Mouse (Mus musculus): Measurements from ENCODE around the gene Clrn1. TPM values are rescaled to one million over a fixed set of nuclear protein-coding genes. Genes with fewer than 3 reads are reported as not detected.

Gene Clrn1
- polyA plus RNA-seq, 1 experiment from 2014 or later = not detected

GRCm38 (mm10) chr3:58895131-58895530 is 10.0 kb upstream of the Clrn1 start:
- no peak overlapping the region for H3K9ac ChIP-seq (ENCODE audit: low read length)
- WGBS = 81% methylated on average over 5 of the region's 5 CpGs
- H3K4me3 ChIP-seq (ENCODE audit: control insufficient read depth in 1 of 2, insufficient read depth in 1 of 2, low read depth in 1 of 2, low read length in 2 of 2) = no peak overlapping the region
- no peaks in the 10 kb centered on the region for H3K27me3 ChIP-seq (ENCODE audit: control insufficient read depth, insufficient read depth, low read length)
- no peak overlapping the region for H3K4me2 ChIP-seq (ENCODE audit: low read length)
- no peaks in the 10 kb centered on the region for H3K9me3 ChIP-seq (ENCODE audit: control insufficient read depth, low read length)
- H3K36me3 ChIP-seq (ENCODE audit: control insufficient read depth, insufficient read depth, low read length) = no peaks in the 10 kb centered on the region
- no peak for ATAC-seq (ENCODE audit: insufficient number of reproducible peaks, insufficient read depth, low FRiP score, low read depth)
- H3K4me1 ChIP-seq (ENCODE audit: control insufficient read depth in 2 of 2, insufficient read depth in 2 of 2, low read length in 2 of 2) = no peaks in the 10 kb centered on the region
- H3K27ac ChIP-seq (replicated peaks in 1 of 2; ENCODE audit: control insufficient read depth in 1 of 2, insufficient read depth in 1 of 2, low read depth in 2 of 2, low read length in 2 of 2) = no peak overlapping the region

GRCm38 (mm10) chr3:58894529-58894928 is 9.4 kb upstream of the Clrn1 start:
- H3K36me3 ChIP-seq (ENCODE audit: control insufficient read depth, insufficient read depth, low read length) = no peaks in the 10 kb centered on the region
- no peak overlapping the region for H3K4me2 ChIP-seq (ENCODE audit: low read length)
- no peak for ATAC-seq (ENCODE audit: insufficient number of reproducible peaks, insufficient read depth, low FRiP score, low read depth)
- H3K27me3 ChIP-seq (ENCODE audit: control insufficient read depth, insufficient read depth, low read length) = no peaks in the 10 kb centered on the region
- H3K4me3 ChIP-seq (ENCODE audit: control insufficient read depth in 1 of 2, insufficient read depth in 1 of 2, low read depth in 1 of 2, low read length in 2 of 2) = no peak overlapping the region
- no peaks in the 10 kb centered on the region for H3K9me3 ChIP-seq (ENCODE audit: control insufficient read depth, low read length)
- H3K27ac ChIP-seq (replicated peaks in 1 of 2; ENCODE audit: control insufficient read depth in 1 of 2, insufficient read depth in 1 of 2, low read depth in 2 of 2, low read length in 2 of 2) = no peak overlapping the region
- H3K9ac ChIP-seq (ENCODE audit: low read length) = no peak overlapping the region
- H3K4me1 ChIP-seq (ENCODE audit: control insufficient read depth in 2 of 2, insufficient read depth in 2 of 2, low read length in 2 of 2) = no peaks in the 10 kb centered on the region
- 69% methylated on average over 3 of the region's 3 CpGs for WGBS

- Histone ChIP-seq H3K27ac (replicated peaks in 1 of 2; ENCODE audit: control insufficient read depth in 1 of 2, insufficient read depth in 1 of 2, low read depth in 2 of 2, low read length in 2 of 2) (no peak overlapping the region), H3K4me3 (ENCODE audit: control insufficient read depth in 1 of 2, insufficient read depth in 1 of 2, low read depth in 1 of 2, low read length in 2 of 2) (no peak overlapping the region), H3K36me3 (ENCODE audit: control insufficient read depth, insufficient read depth, low read length) (no peaks in the 10 kb centered on the region), H3K4me2 (ENCODE audit: low read length) (no peak overlapping the region), H3K9ac (ENCODE audit: low read length) (no peak overlapping the region), H3K9me3 (ENCODE audit: control insufficient read depth, low read length) (no peaks in the 10 kb centered on the region), H3K4me1 (ENCODE audit: control insufficient read depth in 2 of 2, insufficient read depth in 2 of 2, low read length in 2 of 2) (no peaks in the 10 kb centered on the region), H3K27me3 (ENCODE audit: control insufficient read depth, insufficient read depth, low read length) (no peaks in the 10 kb centered on the region)
- ATAC-seq (ENCODE audit: insufficient number of reproducible peaks, insufficient read depth, low FRiP score, low read depth) = no peak
- 42% methylated on average over 3 of the region's 3 CpGs for WGBS
Observed at GRCm38 (mm10) chr3:58889670-58890069, 4.5 kb upstream of the Clrn1 start.

- peaks cover 0 to under 1% of the 10 kb centered on the region in 2 experiments; a peak in 1 of 4 replicates for H3K4me1 ChIP-seq (ENCODE audit: control insufficient read depth in 2 of 2, insufficient read depth in 2 of 2, low read length in 2 of 2)
- no peaks in the 10 kb centered on the region for H3K36me3 ChIP-seq (ENCODE audit: control insufficient read depth, insufficient read depth, low read length)
- 76% methylated on average over 7 of the region's 7 CpGs for WGBS
- H3K9ac ChIP-seq (ENCODE audit: low read length) = no peak overlapping the region
- H3K4me2 ChIP-seq (ENCODE audit: low read length) = no peak overlapping the region
- no peak for ATAC-seq (ENCODE audit: insufficient number of reproducible peaks, insufficient read depth, low FRiP score, low read depth)
- H3K9me3 ChIP-seq (ENCODE audit: control insufficient read depth, low read length) = no peaks in the 10 kb centered on the region
- no peak overlapping the region for H3K4me3 ChIP-seq (ENCODE audit: control insufficient read depth in 1 of 2, insufficient read depth in 1 of 2, low read depth in 1 of 2, low read length in 2 of 2)
- H3K27me3 ChIP-seq (ENCODE audit: control insufficient read depth, insufficient read depth, low read length) = no peaks in the 10 kb centered on the region
- H3K27ac ChIP-seq (replicated peaks in 1 of 2; ENCODE audit: control insufficient read depth in 1 of 2, insufficient read depth in 1 of 2, low read depth in 2 of 2, low read length in 2 of 2) = no peak overlapping the region
Observed at GRCm38 (mm10) chr3:58888131-58888715, 3.1 kb upstream of the Clrn1 start.

- H3K4me3 ChIP-seq (ENCODE audit: control insufficient read depth in 1 of 2, insufficient read depth in 1 of 2, low read depth in 1 of 2, low read length in 2 of 2) = no peak overlapping the region
- ATAC-seq (ENCODE audit: insufficient number of reproducible peaks, insufficient read depth, low FRiP score, low read depth) = no peak
- H3K4me2 ChIP-seq (ENCODE audit: low read length) = no peak overlapping the region
- H3K36me3 ChIP-seq (ENCODE audit: control insufficient read depth, insufficient read depth, low read length) = no peaks in the 10 kb centered on the region
- WGBS = 84% methylated on average over 10 of the region's 10 CpGs
- no peak overlapping the region for H3K27ac ChIP-seq (replicated peaks in 1 of 2; ENCODE audit: control insufficient read depth in 1 of 2, insufficient read depth in 1 of 2, low read depth in 2 of 2, low read length in 2 of 2)
- peaks cover 0 to 5% of the 10 kb centered on the region in 2 experiments; a peak in 3 of 4 replicates for H3K4me1 ChIP-seq (ENCODE audit: control insufficient read depth in 2 of 2, insufficient read depth in 2 of 2, low read length in 2 of 2)
- H3K9me3 ChIP-seq (ENCODE audit: control insufficient read depth, low read length) = no peaks in the 10 kb centered on the region
- no peaks in the 10 kb centered on the region for H3K27me3 ChIP-seq (ENCODE audit: control insufficient read depth, insufficient read depth, low read length)
- no peak overlapping the region for H3K9ac ChIP-seq (ENCODE audit: low read length)
Observed at GRCm38 (mm10) chr3:58887719-58888118, 2.6 kb upstream of the Clrn1 start.

- Histone ChIP-seq H3K9me3 (ENCODE audit: control insufficient read depth, low read length) (no peaks in the 10 kb centered on the region), H3K27ac (replicated peaks in 1 of 2; ENCODE audit: control insufficient read depth in 1 of 2, insufficient read depth in 1 of 2, low read depth in 2 of 2, low read length in 2 of 2) (no peak overlapping the region), H3K27me3 (ENCODE audit: control insufficient read depth, insufficient read depth, low read length) (no peaks in the 10 kb centered on the region), H3K4me3 (ENCODE audit: control insufficient read depth in 1 of 2, insufficient read depth in 1 of 2, low read depth in 1 of 2, low read length in 2 of 2) (no peak overlapping the region), H3K4me1 (ENCODE audit: control insufficient read depth in 2 of 2, insufficient read depth in 2 of 2, low read length in 2 of 2) (peaks cover 0 to 8% of the 10 kb centered on the region in 2 experiments; a peak in 3 of 4 replicates), H3K4me2 (ENCODE audit: low read length) (no peak overlapping the region), H3K9ac (ENCODE audit: low read length) (no peak overlapping the region), H3K36me3 (ENCODE audit: control insufficient read depth, insufficient read depth, low read length) (no peaks in the 10 kb centered on the region)
- no peak for ATAC-seq (ENCODE audit: insufficient number of reproducible peaks, insufficient read depth, low FRiP score, low read depth)
Observed at GRCm38 (mm10) chr3:58883511-58883907, 1.6 kb downstream of the Clrn1 start.

GRCm38 (mm10) chr3:58882878-58883510 is 2.1 kb downstream of the Clrn1 start:
- Histone ChIP-seq H3K27me3 (ENCODE audit: control insufficient read depth, insufficient read depth, low read length) (no peaks in the 10 kb centered on the region), H3K36me3 (ENCODE audit: control insufficient read depth, insufficient read depth, low read length) (no peaks in the 10 kb centered on the region), H3K9ac (ENCODE audit: low read length) (no peak overlapping the region), H3K27ac (replicated peaks in 1 of 2; ENCODE audit: control insufficient read depth in 1 of 2, insufficient read depth in 1 of 2, low read depth in 2 of 2, low read length in 2 of 2) (peak overlapping the region in 1 of 2 experiments; percentile 44; a peak in 1 of 4 replicates), H3K4me2 (ENCODE audit: low read length) (no peak overlapping the region), H3K4me3 (ENCODE audit: control insufficient read depth in 1 of 2, insufficient read depth in 1 of 2, low read depth in 1 of 2, low read length in 2 of 2) (no peak overlapping the region), H3K4me1 (ENCODE audit: control insufficient read depth in 2 of 2, insufficient read depth in 2 of 2, low read length in 2 of 2) (peaks cover 0 to 8% of the 10 kb centered on the region in 2 experiments; a peak in 3 of 4 replicates), H3K9me3 (ENCODE audit: control insufficient read depth, low read length) (no peaks in the 10 kb centered on the region)
- WGBS = 7% methylated on average over 8 of the region's 8 CpGs
- ATAC-seq (ENCODE audit: insufficient number of reproducible peaks, insufficient read depth, low FRiP score, low read depth) = no peak

GRCm38 (mm10) chr3:58881016-58881415 is 4.1 kb downstream of the Clrn1 start:
- Histone ChIP-seq H3K9me3 (ENCODE audit: control insufficient read depth, low read length) (no peaks in the 10 kb centered on the region), H3K4me3 (ENCODE audit: control insufficient read depth in 1 of 2, insufficient read depth in 1 of 2, low read depth in 1 of 2, low read length in 2 of 2) (no peak overlapping the region), H3K27ac (replicated peaks in 1 of 2; ENCODE audit: control insufficient read depth in 1 of 2, insufficient read depth in 1 of 2, low read depth in 2 of 2, low read length in 2 of 2) (no peak overlapping the region), H3K9ac (ENCODE audit: low read length) (no peak overlapping the region), H3K27me3 (ENCODE audit: control insufficient read depth, insufficient read depth, low read length) (no peaks in the 10 kb centered on the region), H3K4me1 (ENCODE audit: control insufficient read depth in 2 of 2, insufficient read depth in 2 of 2, low read length in 2 of 2) (peaks cover 0 to 8% of the 10 kb centered on the region in 2 experiments; a peak in 3 of 4 replicates), H3K4me2 (ENCODE audit: low read length) (no peak overlapping the region), H3K36me3 (ENCODE audit: control insufficient read depth, insufficient read depth, low read length) (no peaks in the 10 kb centered on the region)
- WGBS = 84% methylated on average over 1 of the region's 1 CpGs
- ATAC-seq (ENCODE audit: insufficient number of reproducible peaks, insufficient read depth, low FRiP score, low read depth) = no peak
